9 mouse cellular contexts compared by ENCODE assay signal in the genomic region with DNA sequence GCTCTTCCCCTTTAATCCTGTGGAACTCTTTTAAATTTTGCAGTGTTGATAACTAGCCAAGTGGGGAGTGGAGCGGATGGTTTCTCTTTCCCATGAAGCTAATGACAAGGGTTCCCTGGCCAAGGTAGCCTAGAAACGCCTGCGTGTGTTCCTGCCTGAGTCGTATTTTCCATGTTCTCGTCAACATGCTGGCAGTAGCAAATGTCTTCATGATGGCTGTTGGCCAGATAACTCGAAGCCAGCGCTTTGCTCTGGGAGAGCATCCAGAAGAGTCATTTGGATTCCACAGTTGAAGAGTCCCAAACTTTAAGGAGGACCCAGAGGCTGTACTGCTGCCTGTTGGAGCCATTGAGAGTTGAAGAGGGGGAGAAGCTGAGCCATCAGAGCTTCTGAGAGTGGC. TPM values are rescaled to one million over a fixed set of nuclear protein-coding genes. Genes with fewer than 3 reads are reported as not detected.
A peak's percentile ranks its signal among the peaks of the same experiment; 100 is the strongest.
DNase-seq lines count a peak whose midpoint lies in the region; ATAC-seq and TF ChIP-seq lines count a peak whose summit lies in the region.
"Had no signal": no experiment of that assay in that cellular context is flagged by ENCODE, and none has a peak within 500 bp of the region (broad histone marks: within the 10 kb centered on the region; RNA-seq: fewer than 3 reads in every experiment).

No protein-coding gene starts in this region.

- no peak overlapping the region for H3K9ac ChIP-seq in forebrain, embryonic 14.5 days (ENCODE audit: low read length)
- no peak overlapping the region for H3K9ac ChIP-seq in forebrain, embryonic 13.5 days
- H3K9ac ChIP-seq in lung, embryonic 14.5 days: no peak overlapping the region

- H3K9me3 ChIP-seq in forebrain, embryonic 14.5 days (replicated peaks; ENCODE audit: control insufficient read depth, low read length): no peaks in the 10 kb centered on the region
- H3K9me3 ChIP-seq in forebrain, embryonic 13.5 days (replicated peaks): no peaks in the 10 kb centered on the region
- H3K9me3 ChIP-seq in lung, embryonic 14.5 days (ENCODE audit: low read depth, low read length): no peaks in the 10 kb centered on the region

- no peak for ATAC-seq in forebrain, embryonic 14.5 days
- no peak; the same call in 1 of the 2 replicates for ATAC-seq in forebrain, embryonic 13.5 days
- peak; percentile 52; the same call in 1 of the 2 replicates for ATAC-seq in lung, embryonic 14.5 days (ENCODE audit: insufficient read depth)

- no peak overlapping the region for H3K4me2 ChIP-seq in forebrain, embryonic 14.5 days (ENCODE audit: low read length)
- no peak overlapping the region for H3K4me2 ChIP-seq in forebrain, embryonic 13.5 days
- no peak overlapping the region for H3K4me2 ChIP-seq in lung, embryonic 14.5 days

- H3K27me3 ChIP-seq in forebrain, embryonic 14.5 days (replicated peaks; ENCODE audit: control insufficient read depth, insufficient read depth, low read length): no peaks in the 10 kb centered on the region
- H3K27me3 ChIP-seq in forebrain, embryonic 13.5 days: no peaks in the 10 kb centered on the region
- H3K27me3 ChIP-seq in lung, embryonic 14.5 days (ENCODE audit: insufficient read depth, low read length): no peaks in the 10 kb centered on the region

- no peak overlapping the region for H3K27ac ChIP-seq in forebrain, embryonic 14.5 days (ENCODE audit: low read depth, low read length)
- no peak overlapping the region for H3K27ac ChIP-seq in forebrain, embryonic 13.5 days
- H3K27ac ChIP-seq in lung, embryonic 14.5 days (ENCODE audit: low read depth): no peak overlapping the region

- WGBS in forebrain, embryonic 14.5 days: 76% methylated on average over 7 of the region's 7 CpGs
- WGBS in forebrain, embryonic 13.5 days: 86% methylated on average over 7 of the region's 7 CpGs
- 59% methylated on average over 7 of the region's 7 CpGs for WGBS in lung, embryonic 14.5 days

- H3K4me3 ChIP-seq in forebrain, embryonic 14.5 days (ENCODE audit: low read depth, low read length): no peak overlapping the region
- H3K4me3 ChIP-seq in forebrain, embryonic 13.5 days: no peak overlapping the region
- no peak overlapping the region for H3K4me3 ChIP-seq in lung, embryonic 14.5 days (ENCODE audit: low read depth, low read length)

- TF ChIP-seq CTCF in lung, embryonic 14.5 days (IDR thresholded peaks at IDR 0.05; ENCODE audit: low read depth): no peak

- peak; percentile 16 for DNase-seq in forebrain, embryonic 14.5 days (ENCODE audit: low spot score)
- peak; percentile 29 for DNase-seq in adrenal gland, adult 8-10 months
- DNase-seq in frontal cortex, postnatal 10 days (ENCODE audit: low spot score in 2 of 2): peak; percentile 36 to 69
- peak; percentile 73 for DNase-seq in kidney, postnatal 10 days
- DNase-seq in lung, embryonic 14.5 days: peak; percentile 77
- DNase-seq in urinary bladder, adult 2 months (ENCODE audit: low spot score): peak; percentile 30
- no peak for DNase-seq in thymus, postnatal 36 days

- H3K36me3 ChIP-seq in forebrain, embryonic 14.5 days (ENCODE audit: control insufficient read depth, insufficient read depth, low read length): no peaks in the 10 kb centered on the region
- no peaks in the 10 kb centered on the region for H3K36me3 ChIP-seq in forebrain, embryonic 13.5 days (ENCODE audit: poor library complexity, severe bottlenecking)
- H3K36me3 ChIP-seq in lung, embryonic 14.5 days (ENCODE audit: insufficient read depth): no peaks in the 10 kb centered on the region

- no peaks in the 10 kb centered on the region for H3K4me1 ChIP-seq in forebrain, embryonic 14.5 days (ENCODE audit: control insufficient read depth, insufficient read depth, low read length)
- H3K4me1 ChIP-seq in forebrain, embryonic 13.5 days: no peaks in the 10 kb centered on the region
- H3K4me1 ChIP-seq in lung, embryonic 14.5 days (ENCODE audit: insufficient read depth): no peaks in the 10 kb centered on the region

RNA-seq across cellular contexts. Expression of a gene that starts 25.8 kb away (rescaled TPM):
- not detected in 2 replicates for polyA plus RNA-seq in forebrain, embryonic 14.5 days (2014; fragmentation: Nextera tagmentation; extraction: Ambion mirVana)
- not detected in 2 replicates for polyA plus RNA-seq in forebrain, embryonic 13.5 days (2015; fragmentation: Nextera tagmentation; extraction: Ambion mirVana)
- total RNA-seq in adrenal gland, adult 8-10 months (2022): 10 to 100 TPM; 15.6 to 82.1 (median 32.1) TPM
- 1.3 and 2.3 TPM in 2 replicates for polyA plus RNA-seq in lung, embryonic 14.5 days (2014; fragmentation: Nextera tagmentation; extraction: Ambion mirVana)
- 167 and 181 TPM in 2 replicates for polyA plus RNA-seq in urinary bladder, adult 2 months (2012; rRNA removed)
- total RNA-seq: common myeloid progenitor, adult 5-6 weeks had no signal

Comparison
In these comparisons a context has a peak if more than half of its experiments do, and no peak if none do; other contexts are left out.
1. DNase-seq: peak in forebrain, embryonic 14.5 days (single experiment), adrenal gland, adult 8-10 months (single experiment), frontal cortex, postnatal 10 days (2 of 2), kidney, postnatal 10 days (single experiment), lung, embryonic 14.5 days (single experiment) and urinary bladder, adult 2 months (single experiment); none in thymus, postnatal 36 days (0 of 2).
2. RNA of a gene that starts 25.8 kb away (polyA plus RNA-seq): 167 to 181 TPM in urinary bladder, adult 2 months; 1.3 to 2.3 TPM in lung, embryonic 14.5 days, not detected in forebrain, embryonic 14.5 days and not detected in forebrain, embryonic 13.5 days; every median in the first group is over 10 times any median in the second.